Mouse (Mus musculus): ENCODE results near the gene Il16. TPM values are rescaled to one million over a fixed set of nuclear protein-coding genes. Genes with fewer than 3 reads are reported as not detected.

The Il16 gene
- total RNA-seq, 2 experiments from 2014 or later: 2.5 to 3.4 TPM

Other genes starting within 250 kb of the Il16 start
- under 1 TPM; 0.12 to 0.23 TPM for gene Tmc3, start 160.8 kb downstream of the Il16 start, total RNA-seq (2021)
- 1 to 10 TPM; 7.4 to 9.2 TPM for gene Stard5, start 113.8 kb downstream of the Il16 start, total RNA-seq (2021)
- under 1 TPM in 1 of 2 experiments, not detected in 1; 0.59 TPM for gene Cfap161, start 49.2 kb upstream of the Il16 start, total RNA-seq (2021)
- 10 to 100 TPM; 21.5 to 27.9 TPM for gene Tlnrd1, start 138.6 kb upstream of the Il16 start, total RNA-seq (2021)
- 10 to 100 TPM; 55.9 to 60.9 TPM for gene Mesd, start 138.7 kb upstream of the Il16 start, total RNA-seq (2021)